Mouse (Mus musculus): Measurements from ENCODE around the gene Ung.

The Ung gene

DNA sequence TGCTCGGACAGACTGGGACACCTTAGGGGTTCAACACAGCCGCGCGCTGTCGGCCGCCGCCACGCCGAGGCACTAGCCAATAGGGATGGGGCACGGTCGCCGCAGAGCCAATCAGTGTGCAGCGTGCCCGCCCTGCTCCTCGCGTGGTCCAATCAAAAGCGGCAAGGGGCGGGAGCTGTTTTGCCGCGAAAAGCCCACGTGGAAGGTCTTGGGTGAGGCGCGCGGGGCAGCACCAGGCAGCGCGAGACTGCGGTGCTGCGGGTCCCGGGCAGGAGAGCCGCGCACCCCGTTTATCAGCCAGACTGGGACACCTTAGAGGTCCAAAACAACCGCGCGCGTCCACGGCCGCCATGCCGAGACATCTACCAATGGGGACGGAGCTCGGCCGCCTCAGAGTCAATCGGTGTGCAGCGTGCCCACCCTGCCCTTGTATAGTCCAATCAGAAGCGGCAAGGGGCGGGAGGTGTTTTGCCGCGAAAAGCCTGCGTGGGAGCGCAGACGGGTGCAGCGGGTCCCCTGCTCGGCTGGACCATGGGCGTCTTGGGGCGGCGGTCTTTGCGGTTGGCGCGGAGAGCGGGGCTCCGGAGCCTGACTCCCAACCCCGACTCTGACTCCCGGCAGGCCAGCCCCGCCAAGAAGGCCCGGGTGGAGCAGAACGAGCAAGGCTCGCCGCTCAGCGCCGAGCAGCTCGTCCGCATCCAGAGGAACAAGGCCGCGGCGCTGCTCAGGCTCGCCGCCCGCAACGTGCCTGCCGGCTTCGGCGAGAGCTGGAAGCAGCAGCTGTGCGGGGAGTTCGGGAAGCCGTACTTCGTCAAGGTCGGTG lies 723 bp downstream of the Ung start:
- peak; percentile 84 to 91 for DNase-seq (ENCODE audit: low spot score in 2 of 2)

DNA sequence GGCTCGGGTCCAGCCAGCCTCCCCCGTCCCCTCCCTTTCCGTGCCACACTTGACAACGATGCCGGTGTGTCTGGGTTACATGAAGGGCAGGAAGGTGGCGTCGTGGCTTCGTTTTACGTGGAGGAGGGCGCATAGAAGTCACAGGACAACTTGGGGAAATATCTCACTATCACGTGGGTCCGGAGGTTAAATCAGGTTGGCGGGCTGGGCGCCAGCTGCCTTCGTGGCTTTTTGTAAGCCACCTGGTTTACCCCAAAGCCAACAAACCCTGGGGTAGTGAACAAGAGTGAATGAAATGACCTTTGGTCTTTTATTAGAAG lies 1.3 kb downstream of the Ung start:
- peak in 1 of 2 experiments; percentile 11 for DNase-seq (ENCODE audit: low spot score in 2 of 2)

DNA sequence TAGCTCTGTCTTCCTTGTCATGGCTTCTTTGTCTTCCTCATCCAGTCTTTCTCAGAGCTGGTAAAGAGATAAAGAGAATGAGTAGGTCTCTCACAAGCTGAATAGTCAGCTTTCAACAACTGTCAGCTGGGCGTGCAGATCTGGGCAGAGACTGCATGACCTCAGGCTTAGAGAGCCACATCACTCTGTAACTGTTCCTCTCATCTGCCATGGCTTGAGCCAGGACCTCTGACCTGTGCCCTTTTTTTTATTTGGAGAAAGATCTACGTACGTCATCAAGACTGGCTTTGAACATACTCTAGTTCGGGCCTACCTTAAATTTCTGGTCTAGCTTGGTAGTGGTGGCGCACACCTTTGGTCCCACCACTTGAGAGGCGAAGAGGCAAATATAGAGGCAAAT lies 2.7 kb downstream of the Ung start:
- DNase-seq (ENCODE audit: low spot score in 2 of 2), result no peak

DNA sequence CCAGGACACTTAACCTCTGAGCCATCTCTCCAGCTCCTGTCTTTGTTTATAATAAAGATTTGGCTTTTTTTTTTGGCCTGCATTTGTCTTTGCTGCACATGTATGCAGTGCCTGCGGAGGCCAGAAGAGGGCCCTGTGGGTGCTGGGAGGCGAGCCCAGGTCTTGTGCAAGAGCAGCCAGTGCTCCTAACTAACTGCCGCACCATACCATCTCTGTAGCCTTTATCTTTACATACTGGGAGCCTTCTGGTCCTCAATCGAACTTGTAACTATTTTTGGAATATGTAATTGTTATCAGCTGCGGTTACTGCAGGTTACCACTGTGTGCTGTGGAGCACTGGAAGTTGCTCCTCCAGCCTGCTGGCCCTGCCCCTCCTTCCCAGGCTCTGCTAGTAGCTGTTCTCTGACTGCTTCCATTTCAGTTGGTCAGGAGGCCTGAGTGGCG lies 3.9 kb downstream of the Ung start:
- DNase-seq (ENCODE audit: low spot score in 2 of 2), result peak; percentile 18 to 26

DNA sequence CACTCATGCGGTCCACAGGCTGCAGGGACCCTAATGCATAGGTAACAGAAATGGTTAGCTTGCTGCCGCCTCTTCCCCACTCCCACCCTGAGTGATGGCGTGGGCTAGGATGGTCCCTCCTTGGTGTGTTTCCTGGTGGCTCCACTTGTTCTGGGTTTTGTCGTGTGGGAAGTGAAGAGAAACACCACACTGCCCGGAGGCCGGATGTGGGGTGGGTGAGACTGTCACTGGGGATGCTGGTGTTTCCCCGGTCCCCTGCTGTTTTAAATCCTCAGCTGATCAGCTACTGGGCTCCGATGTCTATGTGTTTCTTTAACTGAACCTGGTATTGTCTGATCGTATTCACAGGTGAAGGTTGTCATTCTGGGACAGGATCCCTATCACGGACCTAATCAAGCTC lies 5.3 kb downstream of the Ung start:
- DNase-seq (ENCODE audit: low spot score in 2 of 2), result no peak

DNA sequence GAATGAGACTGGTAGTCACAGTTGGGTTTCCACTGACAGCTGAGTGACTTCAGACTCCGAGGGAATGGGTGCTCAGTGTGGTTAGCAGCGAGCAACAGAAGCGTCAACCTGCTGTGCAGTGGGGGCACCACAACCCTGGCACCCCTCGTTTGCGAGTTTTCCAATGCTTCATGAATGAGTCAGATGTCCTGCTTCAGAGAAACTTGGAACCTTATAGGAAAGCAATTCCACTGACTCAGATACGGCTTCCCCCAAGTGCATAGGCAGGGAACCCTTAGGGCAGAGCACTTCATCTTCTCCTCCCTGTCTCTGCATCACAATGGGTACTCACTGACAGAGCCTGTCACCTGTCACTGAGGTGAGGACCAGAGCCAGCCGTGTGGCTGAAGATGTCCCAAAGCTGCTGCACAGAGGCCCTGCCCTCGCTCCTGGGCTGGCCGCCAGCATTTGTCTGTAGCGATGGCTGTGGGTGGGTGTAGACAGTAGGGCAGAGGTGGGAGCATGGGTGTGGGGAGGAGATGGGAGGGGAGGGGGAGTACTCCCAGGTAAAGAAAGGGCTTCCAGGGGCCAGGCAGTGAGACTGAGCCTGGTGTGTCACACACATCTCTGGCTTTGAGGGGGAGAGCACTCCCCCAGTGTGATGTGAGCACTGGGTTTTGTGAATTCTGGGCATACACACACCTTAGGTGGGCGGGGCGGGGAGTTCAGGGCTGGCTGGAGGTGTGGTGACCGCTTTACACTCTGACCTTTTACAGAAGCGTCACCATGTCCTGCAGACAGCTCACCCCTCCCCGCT lies 7.5 kb downstream of the Ung start:
- no peak for DNase-seq (ENCODE audit: low spot score in 2 of 2)

DNA sequence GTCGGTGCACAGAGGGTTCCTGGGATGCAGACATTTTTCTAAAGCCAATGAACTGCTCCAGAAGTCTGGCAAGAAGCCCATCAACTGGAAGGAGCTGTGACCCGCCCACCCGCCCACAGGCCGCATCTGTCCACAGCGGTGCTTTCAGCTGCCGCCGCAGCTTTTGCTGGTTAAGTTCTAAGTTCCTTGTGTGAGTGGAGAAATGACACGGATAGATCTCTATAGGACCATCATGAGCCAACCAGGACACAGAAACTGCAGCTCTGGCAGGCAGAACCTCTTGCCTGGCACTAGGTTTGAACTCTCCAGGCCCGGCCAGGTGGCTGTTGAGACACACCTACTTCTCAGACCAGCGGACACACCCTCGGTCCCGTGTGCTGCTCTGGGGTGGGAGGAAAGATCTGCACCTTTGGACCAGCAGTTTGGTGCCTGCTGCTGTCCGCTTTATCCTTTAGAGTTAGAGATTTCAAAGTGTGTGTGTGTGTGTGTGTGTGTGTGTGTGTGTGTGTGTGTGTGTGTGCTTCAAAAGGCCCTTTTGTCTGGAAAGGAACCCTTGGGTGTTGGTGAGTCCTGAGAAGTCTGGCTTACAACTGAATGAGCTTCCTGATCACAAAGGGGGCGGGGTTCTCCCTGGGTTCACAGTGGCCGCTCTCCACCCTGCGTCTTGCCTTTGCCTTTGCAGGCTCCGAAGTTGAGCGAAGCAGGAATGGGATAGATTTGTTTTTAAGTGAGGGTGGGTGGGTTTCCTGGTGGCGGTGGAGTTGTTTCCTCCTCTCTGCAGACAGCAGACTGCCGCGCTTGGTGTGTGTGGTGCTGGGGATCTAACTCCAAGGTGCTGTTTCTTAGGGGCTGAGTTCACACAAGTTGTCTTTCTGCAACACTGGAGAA lies 8.3 kb downstream of the Ung start:
- no peak for DNase-seq (ENCODE audit: low spot score in 2 of 2)

DNA sequence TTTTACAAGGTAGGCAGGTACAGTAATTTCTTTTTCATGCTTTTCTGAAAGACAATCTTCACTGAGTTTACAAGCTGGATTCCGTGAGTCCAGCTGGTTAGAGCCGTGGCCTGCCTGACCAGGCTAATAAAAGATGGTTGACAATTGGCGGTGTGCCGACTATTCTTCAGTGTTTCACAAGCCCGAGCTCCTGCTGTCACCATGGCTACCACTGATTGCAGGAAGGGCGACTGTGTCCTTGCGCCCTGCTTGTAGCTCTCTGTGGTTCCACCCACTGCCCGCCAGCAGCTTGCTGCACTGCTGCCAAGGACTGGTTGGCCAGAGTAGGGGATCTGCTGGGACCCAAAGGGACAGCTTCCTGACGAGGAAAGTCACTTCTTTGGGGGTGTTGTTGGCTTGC lies 9.0 kb downstream of the Ung start:
- peak in 1 of 2 experiments; percentile 42 for DNase-seq (ENCODE audit: low spot score in 2 of 2)

DNA sequence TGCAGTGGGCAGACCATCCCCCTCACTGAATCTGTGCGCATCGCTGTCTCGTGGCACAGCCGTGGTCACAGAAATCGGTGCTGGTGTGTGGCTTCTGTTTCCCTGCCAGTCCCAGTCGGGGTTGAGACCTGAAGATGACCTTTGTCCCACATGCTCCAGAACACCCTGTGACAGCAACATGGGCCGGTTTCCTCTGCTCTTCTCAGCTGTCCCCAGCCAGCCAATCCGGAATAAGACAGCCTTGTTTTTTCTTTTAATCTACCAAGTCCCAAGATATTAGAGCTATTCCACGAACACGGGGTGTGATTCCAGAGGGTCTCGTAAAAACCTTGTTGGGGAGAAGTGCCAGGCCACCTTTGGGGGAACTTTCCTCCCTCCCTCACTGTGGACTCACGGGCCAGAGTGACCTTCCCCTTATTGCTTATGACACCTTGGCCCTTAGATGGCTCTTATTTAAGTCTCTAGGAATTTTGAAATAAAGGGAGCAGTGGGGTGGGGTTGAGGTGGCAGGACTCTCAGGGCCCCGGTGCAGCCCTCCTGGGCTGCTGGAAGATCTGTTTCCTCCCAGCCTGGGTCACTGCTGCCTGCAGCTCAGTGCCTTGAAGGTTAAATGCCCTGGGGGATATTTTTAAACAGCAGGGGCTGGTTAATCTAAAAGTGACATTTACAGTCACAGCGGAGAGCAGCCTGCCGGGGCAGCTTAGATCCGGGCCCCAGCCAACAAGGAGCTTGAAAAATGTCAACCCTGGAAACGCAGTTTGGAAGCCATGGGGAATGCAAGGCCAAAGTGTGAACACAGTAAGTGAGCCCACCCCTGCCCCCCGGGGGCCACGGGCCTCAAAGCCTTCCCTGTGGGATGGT lies 16.1 kb downstream of the Ung start, which contains the start of gene Acacb:
Acacb (plus strand) TSS at position 508 of the 861 bp plus-strand sequence.
- no peak for DNase-seq (ENCODE audit: low spot score in 2 of 2)

DNA sequence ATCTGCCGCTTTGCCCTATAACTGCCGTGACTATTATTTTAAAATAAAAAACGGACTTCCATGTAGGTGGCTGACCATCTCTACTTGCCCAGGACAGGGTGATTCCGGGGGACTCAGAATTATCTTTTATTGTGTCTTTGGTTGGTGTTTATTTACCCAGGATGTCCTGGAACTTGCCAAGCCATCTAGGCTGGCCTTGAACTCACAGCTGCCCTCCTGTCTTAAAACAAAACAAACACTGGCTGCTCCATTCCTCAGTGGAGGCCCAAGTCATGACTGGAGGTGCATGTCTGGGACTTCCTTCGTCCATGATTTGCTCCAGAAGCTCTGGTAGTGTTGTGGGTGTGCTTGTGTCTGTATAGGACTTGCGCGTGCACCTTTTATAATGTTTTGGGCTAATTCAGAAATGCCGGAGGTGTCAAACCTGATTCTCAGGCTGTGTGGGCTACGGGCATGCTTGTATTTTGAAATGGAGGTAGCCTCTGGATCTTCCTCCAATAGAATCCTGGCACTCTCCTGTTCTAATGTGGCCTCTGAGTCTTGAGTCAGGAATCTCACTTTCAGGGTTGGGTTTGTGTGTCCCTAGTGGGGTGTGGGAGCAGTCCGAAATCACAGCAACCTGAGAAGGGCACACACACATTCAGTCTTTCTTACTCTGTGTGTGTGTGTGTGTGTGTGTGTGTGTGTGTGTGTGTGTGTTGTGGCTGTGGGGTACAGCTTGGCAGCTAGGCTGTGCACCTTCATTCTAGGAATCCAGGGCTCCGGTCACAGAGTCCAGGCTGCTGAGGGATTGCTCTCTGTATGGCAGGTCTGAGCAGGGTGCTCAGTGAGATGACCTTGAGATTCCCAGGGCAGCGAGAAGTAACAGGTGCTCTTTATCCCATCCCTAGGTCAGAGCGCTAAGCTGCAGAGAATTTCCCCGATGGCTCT lies 17.1 kb downstream of the Ung start:
- DNase-seq (ENCODE audit: low spot score in 2 of 2), result no peak

DNA sequence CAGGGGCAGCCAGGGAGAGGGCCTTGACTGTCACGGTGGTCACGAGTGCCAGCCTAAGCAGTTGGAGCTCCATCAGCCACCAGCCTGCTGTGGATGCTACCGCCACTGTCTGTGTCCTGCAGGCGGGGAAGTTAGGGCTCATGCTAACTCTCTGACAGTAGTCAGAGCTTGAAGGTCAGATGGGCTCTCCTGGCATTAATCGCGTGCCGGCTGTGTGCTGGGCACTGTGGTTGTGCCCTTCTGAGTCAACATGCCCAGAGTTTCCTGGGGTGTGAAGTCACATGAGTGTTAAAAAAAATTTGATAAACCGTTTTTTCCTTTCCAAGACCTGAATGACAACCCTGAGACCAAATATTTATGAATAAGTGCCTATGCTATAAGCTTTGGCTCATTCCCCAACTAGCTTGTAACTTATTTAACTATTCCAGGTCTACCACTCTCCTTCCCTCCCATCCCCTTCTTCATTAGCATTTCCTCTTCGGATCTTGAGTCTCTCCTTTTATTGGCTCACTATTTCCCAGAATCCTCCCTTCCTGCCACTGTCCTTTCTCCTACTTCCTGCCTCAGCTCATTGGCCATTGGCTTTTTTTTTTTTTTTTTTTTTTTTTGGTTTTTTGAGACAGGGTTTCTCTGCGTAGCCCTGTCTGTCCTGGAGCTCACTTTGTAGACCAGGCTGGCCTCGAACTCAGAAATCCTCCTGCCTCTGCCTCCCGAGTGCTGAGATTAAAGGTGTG lies 22.3 kb downstream of the Ung start:
- no peak for DNase-seq (ENCODE audit: low spot score in 2 of 2)

DNA sequence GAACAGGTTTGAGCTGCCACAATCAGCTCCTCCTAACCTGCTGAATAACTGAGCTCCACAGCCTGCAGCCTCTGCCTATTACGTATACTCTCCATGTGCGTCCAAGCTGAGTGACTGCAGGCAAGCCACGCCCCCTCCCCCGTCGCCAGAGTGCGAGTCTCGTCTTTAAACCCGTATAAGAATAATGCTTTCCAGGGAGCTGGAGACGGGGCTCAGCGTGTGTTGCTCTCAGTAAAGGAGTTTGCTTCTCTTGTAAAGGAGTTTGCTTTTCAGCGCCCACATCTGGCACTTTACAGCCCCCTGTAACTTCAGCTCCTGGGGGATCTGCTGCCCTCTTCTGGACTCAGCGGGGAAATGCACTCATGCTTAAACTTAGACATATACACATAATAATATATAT lies 23.3 kb downstream of the Ung start:
- DNase-seq (ENCODE audit: low spot score in 2 of 2), result no peak

DNA sequence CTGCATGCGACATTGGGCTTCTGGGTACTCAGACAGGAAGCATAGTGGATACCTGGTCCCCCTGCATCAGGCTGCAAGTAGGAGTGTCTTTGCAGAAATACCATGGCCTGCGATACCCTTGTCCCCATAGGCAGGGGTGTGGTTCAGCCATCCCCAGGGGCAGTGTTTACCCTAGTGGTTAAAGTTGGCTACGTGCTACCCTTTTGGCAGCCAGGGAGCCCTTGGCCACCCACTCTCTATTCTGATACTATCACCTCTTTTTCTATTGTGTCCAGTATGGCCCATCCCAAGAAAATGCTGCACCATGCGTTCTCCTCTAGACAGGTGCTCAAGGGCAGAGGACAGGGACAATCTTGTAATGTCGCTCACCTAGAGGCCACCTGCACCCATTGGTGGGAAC lies 24.6 kb downstream of the Ung start:
- DNase-seq (ENCODE audit: low spot score in 2 of 2), result no peak

DNA sequence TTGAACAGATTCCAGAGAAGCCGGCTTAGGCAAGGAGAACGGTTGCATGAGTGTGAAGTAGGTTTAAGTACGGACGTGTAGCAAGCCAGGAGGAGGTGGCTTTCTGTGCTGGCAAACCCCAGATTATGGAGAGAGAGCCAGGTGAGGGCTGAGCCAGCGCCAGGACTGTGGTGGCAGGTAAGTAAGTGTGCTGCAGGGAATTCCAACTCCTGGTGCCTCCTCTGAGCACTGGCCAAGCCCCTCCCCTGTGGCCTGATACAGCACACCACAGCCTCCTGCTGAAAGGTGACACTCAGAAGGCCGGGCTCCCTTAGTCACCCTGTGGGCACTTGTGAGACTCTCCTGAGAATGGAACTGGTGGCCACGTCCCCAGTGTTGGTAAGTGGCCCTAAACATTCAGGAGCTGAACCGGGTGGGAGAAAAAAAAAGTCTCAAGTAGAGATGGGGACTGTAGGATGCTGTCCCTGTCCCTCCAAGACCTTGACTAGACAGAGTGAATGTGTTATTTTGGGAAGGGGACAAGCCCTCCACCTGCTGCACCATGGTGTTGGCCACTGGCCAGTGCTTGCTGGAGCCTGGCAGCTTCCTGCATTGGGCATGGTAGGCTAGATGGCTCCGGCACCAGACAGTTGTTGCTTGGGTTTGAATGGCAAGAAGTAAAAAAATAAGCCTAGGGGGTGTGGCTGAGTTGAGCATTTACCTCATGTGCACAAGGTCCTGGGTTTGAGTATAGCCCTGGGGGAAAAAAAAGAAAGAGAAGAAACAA lies 25.2 kb downstream of the Ung start:
- DNase-seq (ENCODE audit: low spot score in 2 of 2), result no peak

DNA sequence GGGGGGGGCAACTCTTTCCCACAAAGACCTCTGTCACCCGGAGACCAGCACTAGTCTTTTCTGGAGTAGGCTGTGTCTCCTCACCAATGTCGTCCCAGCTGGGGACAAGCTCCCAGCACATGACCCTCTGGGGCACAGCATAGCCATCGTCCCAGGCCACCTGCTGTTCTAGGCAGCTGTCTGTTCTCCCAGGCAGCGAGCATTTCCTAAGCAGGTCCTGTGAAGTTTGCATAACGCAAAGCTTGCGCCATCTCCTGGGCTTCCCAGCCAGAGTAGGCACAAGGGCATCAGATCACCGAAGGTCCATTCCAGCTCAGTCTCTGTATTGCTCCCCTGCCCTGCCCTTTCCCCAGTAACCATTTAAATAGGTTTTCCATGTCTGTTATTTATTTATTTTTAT lies 27.1 kb downstream of the Ung start:
- DNase-seq (ENCODE audit: low spot score in 2 of 2), result no peak

DNA sequence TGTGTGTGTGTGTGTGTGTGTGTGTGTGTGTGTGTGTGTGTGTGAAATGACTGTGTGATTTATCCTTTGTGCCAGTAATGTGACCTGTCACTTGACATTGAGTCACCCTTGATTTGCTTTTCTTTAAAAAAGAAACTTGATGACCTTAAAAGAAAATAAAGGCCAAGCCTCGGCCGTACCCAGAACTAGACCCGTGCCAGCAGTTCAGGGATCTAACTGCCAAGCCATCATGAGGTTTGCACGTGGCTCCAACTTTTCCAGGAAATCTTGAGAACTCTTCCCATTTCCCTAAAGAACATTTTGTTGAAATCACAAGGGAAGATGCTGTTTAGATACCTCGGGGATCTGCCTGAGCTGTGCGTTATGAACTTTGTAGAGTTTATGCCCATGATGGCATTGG lies 31.2 kb downstream of the Ung start:
- no peak for DNase-seq (ENCODE audit: low spot score in 2 of 2)

DNA sequence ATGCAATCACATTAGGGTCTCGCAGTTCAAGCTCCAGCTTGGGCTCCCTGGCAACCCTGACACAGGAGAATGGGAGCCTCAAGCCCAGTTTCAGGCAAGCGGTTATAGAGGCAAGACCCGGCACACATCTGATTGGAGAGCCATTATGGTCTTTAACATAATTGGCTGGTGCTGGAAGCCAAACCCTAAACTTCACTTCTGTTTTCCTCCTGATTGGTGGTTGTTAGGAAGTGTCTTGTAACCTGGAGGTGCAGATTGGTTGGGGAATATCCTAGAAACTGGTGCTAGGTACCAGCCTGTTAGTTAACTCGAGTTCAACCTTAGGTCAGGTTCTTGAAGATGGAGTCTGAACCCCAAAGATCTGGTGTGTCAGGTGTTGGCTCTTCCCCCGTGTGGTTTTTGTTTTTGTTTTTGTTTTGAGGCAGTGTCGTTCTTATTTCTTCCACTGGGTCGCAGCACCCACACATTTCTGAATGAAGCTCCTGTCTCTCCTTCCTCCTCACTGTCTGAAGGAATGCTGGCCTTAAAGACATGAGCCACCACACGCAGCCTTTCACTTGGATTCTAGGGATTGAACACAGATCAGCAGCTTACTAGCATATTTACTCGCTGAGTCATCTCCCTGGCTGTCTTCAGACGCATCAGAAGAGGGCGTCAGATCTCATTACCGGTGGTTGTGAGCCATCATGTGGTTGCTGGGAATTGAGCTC lies 32.1 kb downstream of the Ung start:
- no peak for DNase-seq (ENCODE audit: low spot score in 2 of 2)

DNA sequence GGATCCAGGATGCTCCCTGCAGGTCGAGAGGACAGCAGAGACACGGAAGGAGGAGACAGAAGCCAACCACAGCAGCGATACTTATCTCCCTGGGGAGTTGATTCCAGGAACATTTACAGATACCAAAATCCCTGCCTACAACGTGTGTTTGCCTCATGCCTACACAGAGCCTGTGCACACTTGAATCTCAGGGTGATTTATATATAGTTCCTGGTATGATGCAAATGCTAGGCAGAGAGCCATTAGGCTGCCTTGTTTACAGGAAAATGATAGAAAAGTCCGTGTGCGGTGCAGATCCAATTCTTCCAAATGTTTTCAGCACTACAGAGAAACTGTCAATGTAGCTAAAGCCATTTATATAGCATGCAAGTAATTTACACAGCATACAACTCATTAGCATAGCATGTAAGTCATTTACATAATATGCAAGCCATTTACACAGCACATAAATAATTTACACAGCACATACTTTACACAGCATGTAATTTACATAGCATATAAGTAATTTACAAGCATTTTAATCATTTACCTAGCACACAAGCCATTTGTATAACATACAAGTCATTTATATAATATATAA lies 33.0 kb downstream of the Ung start:
- no peak for DNase-seq (ENCODE audit: low spot score in 2 of 2)

All from urinary bladder, adult 18-20 months (tissue).